Comparison of ENCODE assay signal across 8 mouse cellular contexts in genomic region chrX:152341496-152341895, GRCm38 (mm10). TPM values are rescaled to one million over a fixed set of nuclear protein-coding genes. Genes with fewer than 3 reads are reported as not detected.
DNase-seq lines count a peak whose midpoint lies in the region; ATAC-seq and TF ChIP-seq lines count a peak whose summit lies in the region.

No protein-coding gene starts in this region.

- H3K36me3 ChIP-seq in heart, adult 2 months (ENCODE audit: control insufficient read depth, insufficient read depth, low read length): no peaks in the 10 kb centered on the region
- peaks cover 13% of the 10 kb centered on the region; the same call in 1 of the 2 replicates for H3K36me3 ChIP-seq in hindbrain, embryonic 15.5 days
- peaks cover 18% of the 10 kb centered on the region for H3K36me3 ChIP-seq in midbrain, embryonic 12.5 days

- ATAC-seq in hindbrain, embryonic 15.5 days (ENCODE audit: low FRiP score, low read depth): no peak
- no peak for ATAC-seq in midbrain, embryonic 12.5 days (ENCODE audit: low FRiP score, low read depth)
- no peak for ATAC-seq in megakaryocyte-erythroid progenitor cell, adult 5-6 weeks (replicated peaks; ENCODE audit: low FRiP score, low TSS enrichment, poor library complexity, severe bottlenecking)

- peak overlapping the region; percentile 57 for H3K4me3 ChIP-seq in heart, adult 2 months
- peak overlapping the region; percentile 62 for H3K4me3 ChIP-seq in brown adipose tissue, adult 24 weeks (ENCODE audit: insufficient read depth, low read depth, low read length)
- peak overlapping the region; percentile 63 for H3K4me3 ChIP-seq in hindbrain, embryonic 15.5 days
- peak overlapping the region; percentile 61 for H3K4me3 ChIP-seq in midbrain, embryonic 12.5 days

- peak in 1 of 2 experiments; percentile 24 for DNase-seq in heart, adult 2 months
- DNase-seq in heart, adult 9 months (ENCODE audit: low spot score in 2 of 2): no peak
- peak; percentile 55 for DNase-seq in 3T3-L1 (ENCODE audit: low read depth, low spot score)
- no peak for DNase-seq in right cerebral cortex, postnatal 4 days

- TF ChIP-seq CTCF in heart, adult 2 months (IDR thresholded peaks at IDR 0.05): no peak

- H3K27ac ChIP-seq in heart, adult 2 months: peak overlapping the region; percentile 86; the same call in 1 of the 2 replicates
- 0 out of 2 replicates have a peak overlapping the region, but pooled peaks have one; percentile 26 for H3K27ac ChIP-seq in brown adipose tissue, adult 24 weeks (replicated peaks; ENCODE audit: low read depth, low read length)
- peak overlapping the region; percentile 91 for H3K27ac ChIP-seq in hindbrain, embryonic 15.5 days (replicated peaks)
- peak overlapping the region; percentile 81; the same call in 1 of the 2 replicates for H3K27ac ChIP-seq in midbrain, embryonic 12.5 days (replicated peaks)

- H3K79me2 ChIP-seq in heart, adult 2 months (replicated peaks; ENCODE audit: control insufficient read depth, insufficient read depth, low read length): no peaks in the 10 kb centered on the region

- peak overlapping the region; percentile 81; the same call in 1 of the 2 replicates for H3K9ac ChIP-seq in heart, adult 2 months (ENCODE audit: low read depth, low read length)
- peak overlapping the region; percentile 78 for H3K9ac ChIP-seq in hindbrain, embryonic 15.5 days
- H3K9ac ChIP-seq in midbrain, embryonic 12.5 days (replicated peaks): peak overlapping the region; percentile 75

- WGBS in heart, adult 2 months: 38% methylated on average over 11 of the region's 11 CpGs
- 29% methylated on average over 11 of the region's 11 CpGs for WGBS in hindbrain, embryonic 15.5 days
- 39% methylated on average over 11 of the region's 11 CpGs for WGBS in midbrain, embryonic 12.5 days

- H3K9me3 ChIP-seq in hindbrain, embryonic 15.5 days: no peaks in the 10 kb centered on the region
- H3K9me3 ChIP-seq in midbrain, embryonic 12.5 days: no peaks in the 10 kb centered on the region

- intact Hi-C loops in heart, adult 2 months (cut with DNase I): loop anchor here (5.0 to 10.0 kb wide), 2 partner anchors 109 to 327 kb away; partner anchors contain the start of genes Kdm5c, Ribc1 and Smc1a

- no peak for TF ChIP-seq POLR2A in heart, adult 2 months (IDR thresholded peaks at IDR 0.05; ENCODE audit: insufficient read depth, low read depth, low read length)

- TF ChIP-seq EP300 in heart, adult 2 months (IDR thresholded peaks at IDR 0.05; ENCODE audit: insufficient read depth, low read depth, low read length): no peak

- H3K4me1 ChIP-seq in heart, adult 2 months (ENCODE audit: control insufficient read depth, insufficient read depth, low read length): no peaks in the 10 kb centered on the region; the same call in 1 of the 2 replicates
- H3K4me1 ChIP-seq in brown adipose tissue, adult 24 weeks (ENCODE audit: control insufficient read depth, insufficient read depth, insufficient read length, low read length): peaks cover 2% of the 10 kb centered on the region; the same call in 1 of the 2 replicates
- H3K4me1 ChIP-seq in hindbrain, embryonic 15.5 days (replicated peaks): peaks cover 26% of the 10 kb centered on the region
- H3K4me1 ChIP-seq in midbrain, embryonic 12.5 days: peaks cover 18% of the 10 kb centered on the region

- peak overlapping the region; percentile 62 for H3K4me2 ChIP-seq in hindbrain, embryonic 15.5 days
- H3K4me2 ChIP-seq in midbrain, embryonic 12.5 days (replicated peaks): peak overlapping the region; percentile 57

- H3K27me3 ChIP-seq in heart, adult 2 months (ENCODE audit: control insufficient read depth, insufficient read depth, low read length): no peaks in the 10 kb centered on the region
- H3K27me3 ChIP-seq in hindbrain, embryonic 15.5 days: peaks cover 58% of the 10 kb centered on the region
- H3K27me3 ChIP-seq in midbrain, embryonic 12.5 days: peaks cover 92% of the 10 kb centered on the region

RNA-seq across cellular contexts. Expression of gene Tspyl2, which starts 0.7 kb away (rescaled TPM):
- total RNA-seq in heart, adult 2 months (2021): 10 to 100 TPM; 13.3 to 13.6 TPM
- 16.1 and 18.8 TPM in 2 replicates for polyA plus RNA-seq in heart, adult 2 months (2012; rRNA removed)
- 7.0 and 7.7 TPM in 2 replicates for polyA plus RNA-seq in brown adipose tissue, adult 24 weeks (2012; ENCODE audit: insufficient read depth, insufficient read length, missing spikeins)
- 53.1 and 63.9 TPM in 2 replicates for polyA plus RNA-seq in hindbrain, embryonic 15.5 days (2015; fragmentation: Nextera tagmentation; extraction: Ambion mirVana)
- 48.8 and 57.3 TPM in 2 replicates for polyA plus RNA-seq in midbrain, embryonic 12.5 days (2016; fragmentation: Nextera tagmentation; extraction: Ambion mirVana)
- 8.2 and 9.3 TPM in 2 replicates for total RNA-seq in megakaryocyte-erythroid progenitor cell, adult 5-6 weeks (2014; fragmentation: Nextera tagmentation)
- total RNA-seq in megakaryocyte-erythroid progenitor cell, adult 5-6 weeks (2017): 14.0 and 33.9 TPM in 2 replicates

RNA-seq across cellular contexts. Expression of gene Kantr, which starts 14.2 kb away (rescaled TPM):
- total RNA-seq in heart, adult 2 months (2021): 1 to 10 TPM; 3.2 to 4.4 TPM
- 3.3 and 5.0 TPM in 2 replicates for polyA plus RNA-seq in heart, adult 2 months (2012; rRNA removed)
- polyA plus RNA-seq in brown adipose tissue, adult 24 weeks (2012; ENCODE audit: insufficient read depth, insufficient read length, missing spikeins): 2.9 and 3.3 TPM in 2 replicates
- 30.3 and 32.9 TPM in 2 replicates for polyA plus RNA-seq in hindbrain, embryonic 15.5 days (2015; fragmentation: Nextera tagmentation; extraction: Ambion mirVana)
- 20.0 and 20.7 TPM in 2 replicates for polyA plus RNA-seq in midbrain, embryonic 12.5 days (2016; fragmentation: Nextera tagmentation; extraction: Ambion mirVana)
- 9.7 and 24.7 TPM in 2 replicates for total RNA-seq in megakaryocyte-erythroid progenitor cell, adult 5-6 weeks (2014; fragmentation: Nextera tagmentation)
- 0.52 and 1.6 TPM in 2 replicates for total RNA-seq in megakaryocyte-erythroid progenitor cell, adult 5-6 weeks (2017)

RNA-seq across cellular contexts. Expression of gene Gpr173, which starts 27.0 kb away (rescaled TPM):
- under 1 TPM; 0.42 to 0.96 TPM for total RNA-seq in heart, adult 2 months (2021)
- 0.43 and 1.3 TPM in 2 replicates for polyA plus RNA-seq in heart, adult 2 months (2012; rRNA removed)
- polyA plus RNA-seq in brown adipose tissue, adult 24 weeks (2012; ENCODE audit: insufficient read depth, insufficient read length, missing spikeins): 1.2 TPM in 1 of 2 replicates, not detected in the other
- polyA plus RNA-seq in hindbrain, embryonic 15.5 days (2015; fragmentation: Nextera tagmentation; extraction: Ambion mirVana): 10.3 and 10.5 TPM in 2 replicates
- 8.6 and 9.5 TPM in 2 replicates for polyA plus RNA-seq in midbrain, embryonic 12.5 days (2016; fragmentation: Nextera tagmentation; extraction: Ambion mirVana)
- total RNA-seq in megakaryocyte-erythroid progenitor cell, adult 5-6 weeks (2014; fragmentation: Nextera tagmentation): not detected in 2 replicates
- not detected in 2 replicates for total RNA-seq in megakaryocyte-erythroid progenitor cell, adult 5-6 weeks (2017)

Comparison
In these comparisons a context has a peak if more than half of its experiments do, and no peak if none do; other contexts are left out.
1. H3K27ac ChIP-seq: peak in every context shown above with its lines; median percentile 91 in hindbrain, embryonic 15.5 days; 86 in heart, adult 2 months; 81 in midbrain, embryonic 12.5 days; 26 in brown adipose tissue, adult 24 weeks.